Mouse (Mus musculus): ENCODE data around the gene Mybphl. TPM values are rescaled to one million over a fixed set of nuclear protein-coding genes. Genes with fewer than 3 reads are reported as not detected.

Mybphl gene
- polyA plus RNA-seq, 1 experiment from 2014 or later: 0.75 TPM

- ATAC-seq (ENCODE audit: insufficient read depth) (0 out of 2 replicates have a peak, but pooled peaks have one; percentile 13), DNase-seq (no peak)
- Histone ChIP-seq H3K9ac (no peak overlapping the region; the same call in 1 of the 2 replicates), H3K9me3 (ENCODE audit: low read depth, low read length) (no peaks in the 10 kb centered on the region), H3K4me3 (ENCODE audit: low read depth, low read length) (no peak overlapping the region), H3K4me1 (ENCODE audit: insufficient read depth) (peaks cover 7% of the 10 kb centered on the region; the same call in 1 of the 2 replicates), H3K4me2 (peak overlapping the region; percentile 41; the same call in 1 of the 2 replicates), H3K27ac (ENCODE audit: low read depth) (peak overlapping the region; percentile 60; the same call in 1 of the 2 replicates), H3K36me3 (ENCODE audit: insufficient read depth) (peaks cover 8% of the 10 kb centered on the region; the same call in 1 of the 2 replicates), H3K27me3 (ENCODE audit: insufficient read depth, low read length) (no peaks in the 10 kb centered on the region)
- TF ChIP-seq CTCF (IDR thresholded peaks at IDR 0.05; ENCODE audit: low read depth): no peak
- WGBS: 47% methylated on average over 14 of the region's 15 CpGs
Measured at GRCm38 (mm10) chr3:108392793-108393192, 28.1 kb downstream of the Mybphl start.

- no peak overlapping the region for H3K9ac ChIP-seq
- 78% methylated on average over 9 of the region's 9 CpGs for WGBS
- 0 out of 2 replicates have a peak, but pooled peaks cover 11% of the 10 kb centered on the region for H3K36me3 ChIP-seq (ENCODE audit: insufficient read depth)
- H3K4me3 ChIP-seq (ENCODE audit: low read depth, low read length): no peak overlapping the region
- ATAC-seq (ENCODE audit: insufficient read depth): no peak
- H3K27ac ChIP-seq (ENCODE audit: low read depth): no peak overlapping the region
- no peak for TF ChIP-seq CTCF (IDR thresholded peaks at IDR 0.05; ENCODE audit: low read depth)
- H3K9me3 ChIP-seq (ENCODE audit: low read depth, low read length): no peaks in the 10 kb centered on the region
- DNase-seq: no peak
- no peaks in the 10 kb centered on the region for H3K4me1 ChIP-seq (ENCODE audit: insufficient read depth)
- no peaks in the 10 kb centered on the region for H3K27me3 ChIP-seq (ENCODE audit: insufficient read depth, low read length)
- no peak overlapping the region for H3K4me2 ChIP-seq
Measured at GRCm38 (mm10) chr3:108398281-108398680, 33.6 kb downstream of the Mybphl start.

- WGBS: 76% methylated on average over 5 of the region's 5 CpGs
- Histone ChIP-seq H3K4me2 (no peak overlapping the region), H3K4me1 (ENCODE audit: insufficient read depth) (no peaks in the 10 kb centered on the region), H3K9me3 (ENCODE audit: low read depth, low read length) (no peaks in the 10 kb centered on the region), H3K27me3 (ENCODE audit: insufficient read depth, low read length) (no peaks in the 10 kb centered on the region), H3K36me3 (ENCODE audit: insufficient read depth) (0 out of 2 replicates have a peak, but pooled peaks cover 3% of the 10 kb centered on the region), H3K27ac (ENCODE audit: low read depth) (no peak overlapping the region), H3K4me3 (ENCODE audit: low read depth, low read length) (no peak overlapping the region), H3K9ac (no peak overlapping the region)
- DNase-seq (no peak), ATAC-seq (ENCODE audit: insufficient read depth) (no peak)
- no peak for TF ChIP-seq CTCF (IDR thresholded peaks at IDR 0.05; ENCODE audit: low read depth)
Measured at GRCm38 (mm10) chr3:108400442-108400841, 35.7 kb downstream of the Mybphl start.

- Histone ChIP-seq H3K4me1 (ENCODE audit: insufficient read depth) (no peaks in the 10 kb centered on the region), H3K9ac (no peak overlapping the region), H3K9me3 (ENCODE audit: low read depth, low read length) (no peaks in the 10 kb centered on the region), H3K27me3 (ENCODE audit: insufficient read depth, low read length) (no peaks in the 10 kb centered on the region), H3K4me3 (ENCODE audit: low read depth, low read length) (no peak overlapping the region), H3K27ac (ENCODE audit: low read depth) (no peak overlapping the region), H3K36me3 (ENCODE audit: insufficient read depth) (peaks cover 8% of the 10 kb centered on the region; the same call in 1 of the 2 replicates), H3K4me2 (peak overlapping the region; percentile 44)
- 34% methylated on average over 22 of the region's 22 CpGs for WGBS
- TF ChIP-seq CTCF (IDR thresholded peaks at IDR 0.05; ENCODE audit: low read depth): peak; percentile 99
- ATAC-seq (ENCODE audit: insufficient read depth): peak; percentile 92
- DNase-seq: peak; percentile 92
Measured at GRCm38 (mm10) chr3:108401692-108402527, 37.2 kb downstream of the Mybphl start.

- no peak overlapping the region for H3K4me3 ChIP-seq (ENCODE audit: low read depth, low read length)
- no peaks in the 10 kb centered on the region for H3K4me1 ChIP-seq (ENCODE audit: insufficient read depth)
- H3K27ac ChIP-seq (ENCODE audit: low read depth): no peak overlapping the region
- ATAC-seq (ENCODE audit: insufficient read depth): no peak
- peaks cover 8% of the 10 kb centered on the region; the same call in 1 of the 2 replicates for H3K36me3 ChIP-seq (ENCODE audit: insufficient read depth)
- H3K9ac ChIP-seq: no peak overlapping the region
- no peaks in the 10 kb centered on the region for H3K9me3 ChIP-seq (ENCODE audit: low read depth, low read length)
- no peak overlapping the region for H3K4me2 ChIP-seq
- no peak for DNase-seq
- no peak for TF ChIP-seq CTCF (IDR thresholded peaks at IDR 0.05; ENCODE audit: low read depth)
- 84% methylated on average over 15 of the region's 15 CpGs for WGBS
- no peaks in the 10 kb centered on the region for H3K27me3 ChIP-seq (ENCODE audit: insufficient read depth, low read length)
Measured at GRCm38 (mm10) chr3:108402528-108402920, 37.8 kb downstream of the Mybphl start.

- no peak overlapping the region for H3K27ac ChIP-seq (ENCODE audit: low read depth)
- 49% methylated on average over 14 of the region's 14 CpGs for WGBS
Measured at GRCm38 (mm10) chr3:108405536-108406305, 41.0 kb downstream of the Mybphl start.

More at GRCm38 (mm10) chr3:108405536-108406305, 41.0 kb downstream of the Mybphl start:
- Histone ChIP-seq H3K9ac (no peak overlapping the region), H3K9me3 (ENCODE audit: low read depth, low read length) (no peaks in the 10 kb centered on the region), H3K4me1 (ENCODE audit: insufficient read depth) (no peaks in the 10 kb centered on the region), H3K4me2 (no peak overlapping the region), H3K27me3 (ENCODE audit: insufficient read depth, low read length) (no peaks in the 10 kb centered on the region), H3K36me3 (ENCODE audit: insufficient read depth) (peaks cover 5% of the 10 kb centered on the region; the same call in 1 of the 2 replicates), H3K4me3 (ENCODE audit: low read depth, low read length) (no peak overlapping the region)
- ATAC-seq (ENCODE audit: insufficient read depth): no peak
- no peak for DNase-seq
- TF ChIP-seq CTCF (IDR thresholded peaks at IDR 0.05; ENCODE audit: low read depth): no peak

Measured in lung, embryonic 14.5 days (tissue).